Mouse (Mus musculus): Measurements from ENCODE around the gene Abca4.
"Not testable (repeated sequence)": the region's sequence is repeated elsewhere in the genome, so short reads cannot be mapped to it uniquely, and the experiment has no call there.

Abca4 gene

GRCm38 (mm10) chr3:122210846-122211245, 166.6 kb downstream of the Abca4 start:
- DNase-seq (ENCODE audit: low read depth, low spot score) = no peak

GRCm38 (mm10) chr3:122211446-122212125, 167.3 kb downstream of the Abca4 start:
- no peak for DNase-seq (ENCODE audit: low read depth, low spot score)

GRCm38 (mm10) chr3:122221240-122222036, 177.2 kb downstream of the Abca4 start:
- DNase-seq (ENCODE audit: low read depth, low spot score) = no peak

- not testable (repeated sequence) for DNase-seq (ENCODE audit: low read depth, low spot score)
Measured at GRCm38 (mm10) chr3:122226972-122227371, 182.7 kb downstream of the Abca4 start.
